ENCODE assay signal across 9 mouse cellular contexts in genomic region chr9:104373253-104373652, GRCm38 (mm10). TPM values are rescaled to one million over a fixed set of nuclear protein-coding genes. Genes with fewer than 3 reads are reported as not detected.
DNase-seq lines count a peak whose midpoint lies in the region; ATAC-seq lines count a peak whose summit lies in the region.
"Had no signal": no experiment of that assay in that cellular context is flagged by ENCODE, and none has a peak within 500 bp of the region (broad histone marks: within the 10 kb centered on the region; RNA-seq: fewer than 3 reads in every experiment).

No protein-coding gene starts in this region.

- no peaks in the 10 kb centered on the region for H3K36me3 ChIP-seq in kidney, embryonic 16.5 days (ENCODE audit: insufficient read depth, low read length)
- no peaks in the 10 kb centered on the region for H3K36me3 ChIP-seq in liver, embryonic 11.5 days (ENCODE audit: control insufficient read depth, insufficient read depth, low read length)
- H3K36me3 ChIP-seq: hindbrain, embryonic 15.5 days had no signal

- 0 out of 2 replicates have a peak overlapping the region, but pooled peaks have one; percentile 16 for H3K4me2 ChIP-seq in kidney, embryonic 16.5 days (replicated peaks; ENCODE audit: low read depth, low read length)
- H3K4me2 ChIP-seq in liver, embryonic 11.5 days = no peak overlapping the region
- H3K4me2 ChIP-seq: hindbrain, embryonic 15.5 days had no signal

- no peak overlapping the region for H3K27ac ChIP-seq in kidney, embryonic 16.5 days (ENCODE audit: low read length)
- H3K27ac ChIP-seq in liver, embryonic 11.5 days (ENCODE audit: low read depth, low read length) = no peak overlapping the region
- H3K27ac ChIP-seq: hindbrain, embryonic 15.5 days had no signal

- no peak overlapping the region for H3K4me3 ChIP-seq in kidney, embryonic 16.5 days (ENCODE audit: low read length)
- H3K4me3 ChIP-seq in liver, embryonic 11.5 days (ENCODE audit: low read depth, low read length) = no peak overlapping the region
- H3K4me3 ChIP-seq: hindbrain, embryonic 15.5 days had no signal

- H3K9me3 ChIP-seq in kidney, embryonic 16.5 days (ENCODE audit: low read length) = no peaks in the 10 kb centered on the region
- H3K9me3 ChIP-seq in liver, embryonic 11.5 days (ENCODE audit: control insufficient read depth, low read length) = no peaks in the 10 kb centered on the region
- H3K9me3 ChIP-seq: hindbrain, embryonic 15.5 days had no signal

- 21% methylated on average over 6 of the region's 6 CpGs for WGBS in kidney, embryonic 16.5 days
- WGBS in liver, embryonic 11.5 days = 26% methylated on average over 6 of the region's 6 CpGs

- no peaks in the 10 kb centered on the region for H3K4me1 ChIP-seq in kidney, embryonic 16.5 days (ENCODE audit: insufficient read depth, low read length)
- H3K4me1 ChIP-seq in liver, embryonic 11.5 days (replicated peaks; ENCODE audit: control insufficient read depth, insufficient read depth, low read length) = no peaks in the 10 kb centered on the region
- H3K4me1 ChIP-seq: hindbrain, embryonic 15.5 days had no signal

- H3K27me3 ChIP-seq in kidney, embryonic 16.5 days (ENCODE audit: insufficient read depth, low read length) = no peaks in the 10 kb centered on the region
- H3K27me3 ChIP-seq in liver, embryonic 11.5 days (replicated peaks; ENCODE audit: control insufficient read depth, insufficient read depth, low read length) = no peaks in the 10 kb centered on the region
- H3K27me3 ChIP-seq: hindbrain, embryonic 15.5 days had no signal

- no peak overlapping the region for H3K9ac ChIP-seq in kidney, embryonic 16.5 days (replicated peaks; ENCODE audit: low read length)
- no peak overlapping the region for H3K9ac ChIP-seq in liver, embryonic 11.5 days (ENCODE audit: low read depth, low read length)
- H3K9ac ChIP-seq: hindbrain, embryonic 15.5 days had no signal

- ATAC-seq in monocyte, adult 5-6 weeks (replicated peaks; ENCODE audit: insufficient number of reproducible peaks, low FRiP score, low TSS enrichment, poor library complexity, severe bottlenecking) = no peak
- ATAC-seq in kidney, embryonic 16.5 days (ENCODE audit: low FRiP score, low TSS enrichment) = peak; percentile 73
- ATAC-seq in liver, embryonic 11.5 days (replicated peaks; ENCODE audit: low FRiP score) = no peak
- ATAC-seq in erythroblast, adult 5-6 weeks (replicated peaks; ENCODE audit: low FRiP score, poor library complexity, severe bottlenecking) = no peak

- peak; percentile 3 to 14 for DNase-seq in monocyte, adult 2 months (ENCODE audit: low read depth in 1 of 2, low spot score in 2 of 2)
- peak; percentile 5 for DNase-seq in adrenal gland, adult 8-10 months
- peak; percentile 7 for DNase-seq in fibroblast of lung, adult 2 months (ENCODE audit: low read depth)
- peak; percentile 36 for DNase-seq in liver, embryonic 11.5 days (ENCODE audit: low spot score)
- DNase-seq in right cerebral cortex, postnatal 10 days (ENCODE audit: low spot score in 2 of 2) = peak; percentile 57 to 73

RNA-seq across cellular contexts. Expression of gene Acpp, which starts 35.7 kb away (rescaled TPM):
- total RNA-seq in monocyte, adult 5-6 weeks (2017) = 3.9 to 15.1 TPM (median 12.7 TPM) in 3 replicates
- total RNA-seq in adrenal gland, adult 8-10 months (2022) = 1 to 10 TPM in 3 of 4 experiments, under 1 TPM in 1; 0.54 to 5.2 (median 3.1) TPM
- polyA plus RNA-seq in kidney, embryonic 16.5 days (2015; fragmentation: Nextera tagmentation; extraction: Ambion mirVana) = 1.9 and 2.0 TPM in 2 replicates
- polyA plus RNA-seq in liver, embryonic 11.5 days (2014; fragmentation: Nextera tagmentation; extraction: Ambion mirVana) = 0.25 and 0.53 TPM in 2 replicates
- 3.3 and 5.9 TPM in 2 replicates for total RNA-seq in erythroblast, adult 5-6 weeks (2015; ENCODE audit: low replicate concordance)
- total RNA-seq in erythroblast, adult 5-6 weeks (2017; ENCODE audit: low replicate concordance) = 2.5 and 4.4 TPM in 2 replicates

Comparison
In these comparisons a context has a peak if more than half of its experiments do, and no peak if none do; other contexts are left out.
1. DNase-seq: peak in every context shown above with its lines; median percentile 65 in right cerebral cortex, postnatal 10 days; 36 in liver, embryonic 11.5 days; 8 in monocyte, adult 2 months; 7 in fibroblast of lung, adult 2 months; 5 in adrenal gland, adult 8-10 months.